Mouse (Mus musculus) forebrain, embryonic 11.5 days (tissue): ENCODE measurements around the gene Fam177a. TPM values are rescaled to one million over a fixed set of nuclear protein-coding genes. Genes with fewer than 3 reads are reported as not detected.
"Not testable (repeated sequence)": the region's sequence is repeated elsewhere in the genome, so short reads cannot be mapped to it uniquely, and the experiment has no call there.

Experiments used
- ATAC-seq: fragments of 200-750 bp; cut with Nextera tagmentation; replicated peaks from 2 replicates; pipeline ENCODE4 v1.8.0; 2017; ENCODE audit warnings: moderate TSS enrichment; ENCODE audit not compliant: low FRiP score
- DNase-seq: peaks from one replicate; pipeline ENCODE4 v3.0.0-alpha.2; 2017; ENCODE audit warnings: low spot score
- H3K27ac ChIP-seq: fragments of 300-500 bp; sonication (generic); 2 replicates; pipeline ENCODE4 v1.5.1; 2014; ENCODE audit warnings: low read depth, low read length
- H3K27me3 ChIP-seq: fragments of 300-500 bp; sonication (generic); 2 replicates; pipeline ENCODE4 v1.6.1; 2014; ENCODE audit warnings: mild to moderate bottlenecking, low read length, mixed read lengths; ENCODE audit not compliant: control insufficient read depth, insufficient read depth
- H3K36me3 ChIP-seq: fragments of 300-500 bp; sonication (generic); 2 replicates; pipeline ENCODE4 v1.6.1; 2014; ENCODE audit warnings: mild to moderate bottlenecking, low read length, moderate library complexity, mixed read lengths; ENCODE audit not compliant: control insufficient read depth, insufficient read depth
- H3K4me1 ChIP-seq: fragments of 300-500 bp; sonication (generic); replicated peaks from 2 replicates; pipeline ENCODE4 v1.6.1; 2014; ENCODE audit warnings: low read length, mixed read lengths; ENCODE audit not compliant: control insufficient read depth, insufficient read depth
- H3K4me2 ChIP-seq: fragments of 300-500 bp; sonication (generic); 2 replicates; pipeline ENCODE4 v1.6.1; 2014; ENCODE audit warnings: low read depth, mild to moderate bottlenecking, low read length, moderate library complexity, mixed read lengths; ENCODE audit not compliant: severe bottlenecking
- H3K4me3 ChIP-seq: fragments of 300-500 bp; sonication (generic); 2 replicates; pipeline ENCODE4 v1.5.1; 2014; ENCODE audit warnings: low read depth, low read length
- H3K9ac ChIP-seq: fragments of 300-500 bp; sonication (generic); 2 replicates; pipeline ENCODE4 v1.6.1; 2014; ENCODE audit warnings: low read length
- H3K9me3 ChIP-seq: fragments of 300-500 bp; sonication (generic); 2 replicates; pipeline ENCODE4 v1.6.1; 2016; ENCODE audit warnings: low read length, mixed read lengths; ENCODE audit not compliant: control insufficient read depth
- WGBS: fragments of 180-500 bp; shearing (Covaris S2); extraction: QIAGEN DNeasy Blood & Tissue Kit; methylation state at CpG from one replicate; pipeline ENCODE4 v1.1.7; 2014; 5-methylcytosine and 5-hydroxymethylcytosine counted together
- polyA plus RNA-seq: library from polyadenylated mRNA; unstranded; fragments of >200 nt; fragmentation: Nextera tagmentation; extraction: Ambion mirVana; gene quantifications from 2 replicates; pipeline ENCODE4 v1.2.1, GENCODE M21; 2014

The Fam177a gene
- polyA plus RNA-seq, 1 experiment from 2014 or later = 12.3 TPM

DNA sequence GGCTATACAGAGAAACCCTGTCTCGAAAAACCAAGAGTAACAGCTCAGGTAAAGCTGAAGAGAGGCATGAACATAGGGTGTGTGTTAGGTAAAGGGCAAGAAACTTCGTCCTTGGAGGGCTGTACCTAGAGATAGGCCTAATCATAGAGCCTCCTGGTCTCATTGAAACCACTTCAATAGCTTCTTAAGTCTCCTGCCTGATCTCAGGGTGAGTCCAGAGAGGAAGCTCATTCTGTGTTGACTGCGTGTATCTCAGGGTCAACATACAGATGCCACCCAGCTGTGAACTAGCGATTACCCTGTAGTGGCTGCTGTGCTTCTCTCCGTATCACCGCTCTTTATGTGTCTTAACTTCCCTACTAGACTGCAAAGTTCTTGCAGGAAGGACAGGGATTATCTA lies 13.6 kb downstream of the Fam177a start:
- H3K27ac ChIP-seq, H3K9me3 ChIP-seq, H3K4me1 ChIP-seq, H3K36me3 ChIP-seq, H3K4me3 ChIP-seq, H3K27me3 ChIP-seq, H3K4me2 ChIP-seq, DNase-seq, ATAC-seq, H3K9ac ChIP-seq: not testable (repeated sequence)
- no CpG with 5 or more reads among the region's 6 CpGs for WGBS

DNA sequence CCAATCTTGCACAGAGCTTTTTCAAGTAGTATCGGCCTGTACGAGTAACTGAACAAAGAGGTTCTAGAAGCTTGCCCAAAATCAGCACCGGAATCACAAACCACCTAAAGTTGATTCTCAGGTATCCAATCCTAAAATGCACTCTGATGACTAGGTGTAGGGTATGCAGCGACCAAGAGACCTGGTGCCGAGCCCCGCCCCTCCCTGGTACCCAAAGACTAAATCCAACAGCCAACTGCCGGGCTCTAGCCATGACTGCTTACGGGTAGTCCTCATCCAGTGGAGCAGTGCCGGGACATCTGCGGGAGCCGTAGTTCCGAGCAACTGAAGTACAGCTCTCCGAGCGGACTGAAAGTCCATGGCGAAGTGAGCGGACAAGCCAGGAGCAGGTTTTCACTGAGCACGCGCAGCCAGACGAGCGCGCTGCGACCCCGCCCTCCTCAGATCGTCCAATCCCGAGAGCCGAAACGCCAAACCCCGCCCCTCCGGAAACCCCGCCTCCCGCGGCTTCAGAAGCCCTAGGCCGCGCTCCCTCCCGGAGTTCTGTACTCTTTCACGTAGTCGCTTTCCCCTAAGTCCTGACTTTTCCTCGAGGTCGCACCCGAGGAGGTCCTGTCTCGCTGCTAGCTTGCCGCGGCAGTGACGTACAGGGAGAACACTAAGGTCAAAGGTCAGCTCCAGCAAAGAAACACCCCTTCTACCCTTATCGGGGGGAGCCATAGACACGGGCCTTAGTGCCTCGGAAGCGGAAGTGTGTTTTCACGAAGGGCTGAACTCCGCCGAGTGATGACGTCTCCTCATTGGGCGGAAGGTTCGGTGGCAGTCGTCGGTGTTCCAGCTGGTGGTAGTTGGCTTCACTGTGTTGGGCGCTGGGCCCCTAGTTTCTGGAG lies 30.5 kb downstream of the Fam177a start, which contains the start of gene Srp54b:
Srp54b (plus strand) TSS at position 546 of the 890 bp plus-strand sequence.
- H3K9ac ChIP-seq, H3K9me3 ChIP-seq, H3K4me2 ChIP-seq, H3K4me1 ChIP-seq, H3K36me3 ChIP-seq, H3K27me3 ChIP-seq, H3K4me3 ChIP-seq, DNase-seq, H3K27ac ChIP-seq: not testable (repeated sequence)
- peak; percentile 98 for ATAC-seq
- no CpG with 5 or more reads among the region's 57 CpGs for WGBS

DNA sequence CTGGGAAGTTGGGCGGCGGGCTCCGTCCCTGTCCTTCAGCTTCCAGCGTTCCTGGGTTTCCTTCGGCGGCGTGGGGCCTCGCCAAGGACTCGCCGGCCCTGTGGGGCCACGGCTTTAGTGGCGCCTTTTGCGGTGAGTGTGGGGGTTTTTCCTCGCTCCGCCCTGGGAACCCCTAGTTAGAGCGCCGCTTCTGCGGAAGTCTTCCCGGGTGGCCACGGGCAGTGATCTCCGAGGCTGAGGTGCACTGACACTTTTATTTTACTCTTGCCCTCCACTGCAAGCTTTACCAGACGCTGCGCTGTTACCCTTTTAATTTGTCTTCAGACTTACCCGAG lies 31.1 kb downstream of the Fam177a start:
- under 1% methylated on average over 9 of the region's 24 CpGs for WGBS
- not testable (repeated sequence) for ATAC-seq

DNA sequence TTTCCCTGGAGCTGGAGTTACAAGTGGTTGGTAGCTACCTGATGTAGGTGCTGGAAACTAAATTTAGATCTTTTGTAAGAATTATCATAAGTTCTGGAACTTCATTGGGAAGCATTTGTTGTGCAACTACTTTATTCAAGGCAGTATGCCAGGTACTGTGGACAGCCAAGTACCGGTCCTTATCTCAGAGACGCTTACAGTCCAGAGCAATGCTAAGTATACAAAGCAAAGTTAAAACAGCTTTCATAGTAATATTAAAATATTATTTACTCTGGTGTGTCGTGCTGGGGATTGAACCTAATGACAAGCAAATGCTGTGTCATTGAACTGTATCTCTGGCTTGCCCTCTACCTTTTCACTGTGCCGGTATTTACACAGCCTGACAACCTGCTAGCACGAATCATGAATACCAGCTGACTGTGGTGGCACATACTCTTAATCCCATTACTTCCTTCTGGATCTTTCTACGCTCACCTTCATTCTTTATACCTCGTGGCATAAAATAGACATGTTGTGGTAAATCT lies 42.8 kb downstream of the Fam177a start:
- not testable (repeated sequence) for DNase-seq, H3K4me1 ChIP-seq, H3K4me3 ChIP-seq, H3K27ac ChIP-seq, H3K36me3 ChIP-seq, H3K9ac ChIP-seq, H3K9me3 ChIP-seq, ATAC-seq, H3K27me3 ChIP-seq, H3K4me2 ChIP-seq
- WGBS = no CpG with 5 or more reads among the region's 7 CpGs

More for the DNA sequence above, 31.1 kb downstream of the Fam177a start:
- not testable (repeated sequence) for H3K27ac ChIP-seq, H3K4me3 ChIP-seq, H3K9me3 ChIP-seq, H3K9ac ChIP-seq, DNase-seq, H3K36me3 ChIP-seq, H3K4me1 ChIP-seq, H3K4me2 ChIP-seq, H3K27me3 ChIP-seq

DNA sequence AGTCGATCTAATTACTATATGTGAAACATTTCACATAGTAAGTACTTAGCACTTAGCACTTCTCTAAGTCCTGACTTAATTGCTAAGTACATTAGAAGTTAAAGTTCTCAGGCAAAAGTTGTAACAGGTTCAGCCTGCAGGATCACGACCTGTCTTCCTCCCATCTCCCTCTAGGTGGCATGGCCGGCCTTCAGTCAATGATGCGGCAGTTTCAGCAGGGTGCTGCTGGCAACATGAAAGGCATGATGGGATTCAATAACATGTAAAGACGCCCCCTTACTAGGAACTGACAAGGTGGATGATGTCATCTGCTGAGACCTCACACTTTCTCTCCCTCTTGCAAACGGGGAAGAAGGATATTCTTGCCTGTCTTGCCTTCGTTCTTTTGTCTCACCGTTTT lies 63.4 kb downstream of the Fam177a start:
- ATAC-seq, H3K4me3 ChIP-seq: not testable (repeated sequence)
- WGBS = no CpG with 5 or more reads among the region's 8 CpGs

DNA sequence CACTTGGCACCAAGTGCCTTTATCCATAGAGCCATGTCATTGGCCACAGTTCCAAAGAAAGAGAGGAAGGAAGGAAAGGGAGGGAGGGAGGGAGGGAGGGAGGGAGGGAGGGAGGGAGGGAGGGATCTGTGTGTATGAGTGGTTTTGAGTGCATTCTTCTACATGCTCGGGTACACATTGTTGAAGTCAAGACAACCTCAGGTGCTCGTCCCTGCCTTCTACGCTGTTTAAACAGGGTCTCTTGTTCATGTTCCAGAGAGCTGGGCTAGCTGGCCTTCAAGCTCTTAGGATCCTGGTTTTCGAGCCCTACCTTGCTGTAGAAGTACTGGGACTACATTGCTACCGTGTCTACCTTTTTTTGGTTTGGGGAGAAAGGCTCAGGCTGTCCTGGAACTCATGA lies 64.9 kb downstream of the Fam177a start:
- not testable (repeated sequence) for H3K4me2 ChIP-seq, ATAC-seq, H3K9ac ChIP-seq, H3K27me3 ChIP-seq, H3K9me3 ChIP-seq, H3K36me3 ChIP-seq, H3K4me1 ChIP-seq, H3K4me3 ChIP-seq, DNase-seq, H3K27ac ChIP-seq
- WGBS = no CpG with 5 or more reads among the region's 5 CpGs

More for the DNA sequence above, 63.4 kb downstream of the Fam177a start:
- not testable (repeated sequence) for H3K27me3 ChIP-seq, H3K9me3 ChIP-seq, H3K4me1 ChIP-seq, H3K36me3 ChIP-seq, DNase-seq, H3K4me2 ChIP-seq, H3K27ac ChIP-seq, H3K9ac ChIP-seq

Other genes with a start within 250 kb of the Fam177a start
- not detected in 2 replicates for gene Gm20403, start 137.9 kb upstream of the Fam177a start, polyA plus RNA-seq
- 41.1 and 41.7 TPM in 2 replicates for gene Baz1a, start 110.1 kb upstream of the Fam177a start, polyA plus RNA-seq
- 36.8 and 37.9 TPM in 2 replicates for gene 2700097O09Rik, start 44.4 kb upstream of the Fam177a start, polyA plus RNA-seq
- 156 and 181 TPM in 2 replicates for gene Srp54a, start 44.2 kb upstream of the Fam177a start, polyA plus RNA-seq
- 52.3 and 61.7 TPM in 2 replicates for gene Srp54b, start 30.6 kb downstream of the Fam177a start, polyA plus RNA-seq
- 0.64 and 3.6 TPM in 2 replicates for gene 1700047I17Rik2, start 75.1 kb downstream of the Fam177a start, polyA plus RNA-seq
- gene Srp54c, start 105.7 kb downstream of the Fam177a start, polyA plus RNA-seq = 65.7 and 74.5 TPM in 2 replicates
- gene 1110008L16Rik, start 175.1 kb downstream of the Fam177a start, polyA plus RNA-seq = 15.6 and 16.0 TPM in 2 replicates
- gene Ppp2r3c, start 178.5 kb downstream of the Fam177a start, polyA plus RNA-seq = 28.4 and 35.8 TPM in 2 replicates